Mouse (Mus musculus) lung, embryonic 15.5 days (tissue): ENCODE measurements around the gene Dpf3. TPM values are rescaled to one million over a fixed set of nuclear protein-coding genes. Genes with fewer than 3 reads are reported as not detected.

Experiments
- ATAC-seq: fragments of 200-750 bp; cut with Nextera tagmentation; 2 replicates; pipeline ENCODE4 v1.8.0; 2017; ENCODE audit warnings: moderate number of reproducible peaks, borderline replicate concordance; ENCODE audit not compliant: low FRiP score, low TSS enrichment; ENCODE audit errors: extremely low read depth
- H3K27ac ChIP-seq: fragments of 300-500 bp; sonication (generic); 2 replicates; pipeline ENCODE4 v1.5.1; 2015; ENCODE audit warnings: moderate library complexity, mild to moderate bottlenecking, inconsistent platforms
- H3K27me3 ChIP-seq: fragments of 300-500 bp; sonication (generic); 2 replicates; pipeline ENCODE4 v1.6.1; 2015; ENCODE audit warnings: inconsistent platforms
- H3K36me3 ChIP-seq: fragments of 300-500 bp; sonication (generic); 2 replicates; pipeline ENCODE4 v1.6.1; 2015; ENCODE audit warnings: inconsistent platforms
- H3K4me1 ChIP-seq: fragments of 300-500 bp; sonication (generic); 2 replicates; pipeline ENCODE4 v1.6.1; 2015; ENCODE audit warnings: inconsistent platforms
- H3K4me2 ChIP-seq: fragments of 300-500 bp; sonication (generic); 2 replicates; pipeline ENCODE4 v1.6.1; 2015; ENCODE audit warnings: inconsistent platforms, mild to moderate bottlenecking, moderate library complexity
- H3K4me3 ChIP-seq: fragments of 300-500 bp; sonication (generic); 2 replicates; pipeline ENCODE4 v1.5.1; 2015; ENCODE audit warnings: mild to moderate bottlenecking, inconsistent platforms
- H3K9ac ChIP-seq: fragments of 300-500 bp; sonication (generic); 2 replicates; pipeline ENCODE4 v1.6.1; 2015; ENCODE audit warnings: inconsistent platforms
- H3K9me3 ChIP-seq: fragments of 300-500 bp; sonication (generic); 2 replicates; pipeline ENCODE4 v1.6.1; 2016; ENCODE audit warnings: inconsistent platforms
- WGBS: fragments of 180-500 bp; shearing (Covaris S2); methylation state at CpG from one replicate; pipeline ENCODE4 v1.1.7; 2015; 5-methylcytosine and 5-hydroxymethylcytosine counted together
- polyA plus RNA-seq: library from polyadenylated mRNA; unstranded; fragments of >200 nt; fragmentation: Nextera tagmentation; extraction: Ambion mirVana; gene quantifications from 2 replicates; pipeline ENCODE4 v1.2.1, GENCODE M21; 2015

Gene Dpf3
- polyA plus RNA-seq, 1 experiment from 2014 or later = 3.7 TPM

- Histone ChIP-seq H3K36me3 (no peaks in the 10 kb centered on the region), H3K9me3 (no peaks in the 10 kb centered on the region), H3K4me2 (no peak overlapping the region), H3K4me3 (no peak overlapping the region), H3K27me3 (no peaks in the 10 kb centered on the region), H3K4me1 (no peaks in the 10 kb centered on the region), H3K27ac (no peak overlapping the region), H3K9ac (no peak overlapping the region)
- WGBS = 75% methylated on average over 13 of the region's 13 CpGs
- ATAC-seq = no peak
Measured at GRCm38 (mm10) chr12:83328899-83329298, 158.6 kb downstream of the Dpf3 start.

- no peak overlapping the region for H3K27ac ChIP-seq
- no peak overlapping the region for H3K4me2 ChIP-seq
- 49% methylated on average over 4 of the region's 4 CpGs for WGBS
- ATAC-seq = no peak
- no peaks in the 10 kb centered on the region for H3K4me1 ChIP-seq
- no peaks in the 10 kb centered on the region for H3K27me3 ChIP-seq
- H3K9me3 ChIP-seq = no peaks in the 10 kb centered on the region
- H3K36me3 ChIP-seq = no peaks in the 10 kb centered on the region
- H3K4me3 ChIP-seq = no peak overlapping the region
- no peak overlapping the region for H3K9ac ChIP-seq
Measured at GRCm38 (mm10) chr12:83328491-83328890, 159.0 kb downstream of the Dpf3 start.

DNA sequence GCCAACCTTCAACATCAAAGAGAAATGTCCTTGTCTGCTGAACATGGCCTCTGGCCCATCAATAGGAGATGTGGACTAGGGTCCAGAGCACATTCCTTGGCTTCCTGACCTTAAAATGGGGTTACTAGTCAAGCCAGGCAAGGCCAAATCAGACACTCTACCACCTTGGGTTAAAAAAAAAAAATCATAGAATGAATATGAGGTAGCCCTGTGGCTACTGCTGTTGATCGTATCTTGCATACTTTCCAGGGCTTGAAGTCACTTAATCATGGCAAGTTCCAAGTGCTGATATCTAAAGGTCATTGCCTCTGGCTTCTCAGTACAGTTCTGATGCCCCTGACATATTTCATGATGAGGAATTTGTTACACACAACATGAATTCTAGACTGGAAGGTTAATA, 160.1 kb downstream of the Dpf3 start:
- no peak for ATAC-seq
- H3K36me3 ChIP-seq = no peaks in the 10 kb centered on the region
- 74% methylated on average over 1 of the region's 1 CpGs for WGBS
- H3K4me2 ChIP-seq = no peak overlapping the region
- no peaks in the 10 kb centered on the region for H3K4me1 ChIP-seq
- H3K27me3 ChIP-seq = no peaks in the 10 kb centered on the region
- no peaks in the 10 kb centered on the region for H3K9me3 ChIP-seq
- no peak overlapping the region for H3K9ac ChIP-seq
- H3K4me3 ChIP-seq = no peak overlapping the region
- H3K27ac ChIP-seq = no peak overlapping the region

- Histone ChIP-seq H3K9me3 (no peaks in the 10 kb centered on the region), H3K4me3 (no peak overlapping the region), H3K27ac (no peak overlapping the region), H3K4me1 (no peaks in the 10 kb centered on the region), H3K36me3 (no peaks in the 10 kb centered on the region), H3K4me2 (no peak overlapping the region), H3K9ac (no peak overlapping the region), H3K27me3 (no peaks in the 10 kb centered on the region)
- 79% methylated on average over 3 of the region's 3 CpGs for WGBS
- ATAC-seq = no peak
Measured at GRCm38 (mm10) chr12:83320725-83321124, 166.8 kb downstream of the Dpf3 start.

DNA sequence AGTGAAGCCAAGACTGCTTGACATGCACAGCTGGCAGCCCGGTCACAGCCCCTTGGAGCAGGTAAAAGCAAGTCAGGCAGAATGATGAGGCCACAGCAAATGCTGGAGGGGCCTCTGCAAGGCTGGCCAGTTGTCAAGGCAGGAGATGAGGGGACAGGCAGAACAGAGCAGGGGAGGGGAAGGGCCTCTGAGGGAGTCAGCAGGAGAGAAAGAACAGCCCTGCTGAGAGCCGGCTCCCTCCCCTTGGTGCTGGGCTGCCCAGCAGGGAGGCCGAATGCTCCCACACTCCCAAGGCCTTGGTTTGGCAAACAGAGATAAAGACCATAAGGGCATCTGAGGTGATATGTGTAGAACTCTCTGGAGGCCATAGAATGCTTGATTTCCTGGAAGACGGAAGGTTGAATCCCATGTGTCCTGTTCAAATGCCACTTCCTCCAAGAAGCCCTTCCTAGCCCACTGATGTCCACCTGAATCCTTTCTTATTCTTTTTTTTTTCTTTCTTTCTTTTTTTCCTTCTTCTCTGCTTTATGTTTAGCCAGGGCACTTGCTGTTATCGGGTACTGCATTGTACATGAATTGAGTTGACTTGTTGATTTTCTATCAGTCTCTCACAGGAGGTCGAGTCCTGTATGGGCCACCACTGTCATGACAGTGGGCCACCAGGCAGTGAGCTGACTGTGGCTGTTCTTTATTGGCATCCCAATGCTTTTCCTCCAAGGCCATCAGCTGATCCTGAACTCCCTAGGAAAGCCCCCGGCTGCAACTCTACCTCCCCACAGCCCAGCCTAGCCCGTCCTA, 169.7 kb downstream of the Dpf3 start:
- no peaks in the 10 kb centered on the region for H3K27me3 ChIP-seq
- no peak overlapping the region for H3K4me3 ChIP-seq
- no peaks in the 10 kb centered on the region for H3K36me3 ChIP-seq
- no peak overlapping the region for H3K4me2 ChIP-seq
- no peak for ATAC-seq
- no peaks in the 10 kb centered on the region for H3K9me3 ChIP-seq
- no peaks in the 10 kb centered on the region for H3K4me1 ChIP-seq
- 61% methylated on average over 8 of the region's 8 CpGs for WGBS
- no peak overlapping the region for H3K9ac ChIP-seq
- no peak overlapping the region for H3K27ac ChIP-seq

DNA sequence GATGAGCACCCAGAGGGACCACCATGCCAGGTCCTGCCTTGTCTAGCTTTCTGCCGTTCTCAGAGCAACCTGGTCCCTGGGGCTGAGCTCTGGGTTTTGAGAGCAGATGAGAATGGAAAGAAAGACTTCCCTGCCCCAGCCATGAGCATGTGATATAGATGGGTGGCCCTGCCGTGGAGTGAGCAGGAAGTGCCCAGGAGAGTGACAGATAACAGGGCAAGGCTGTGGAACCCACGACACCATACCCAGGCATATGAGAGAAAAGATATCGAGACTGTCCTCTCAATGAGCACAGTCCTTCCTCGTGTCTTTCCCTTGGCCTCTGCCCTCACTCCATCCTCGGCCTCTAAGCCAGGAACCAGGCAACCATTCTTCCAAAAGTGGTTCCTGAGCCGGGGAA, 172.8 kb downstream of the Dpf3 start:
- H3K4me3 ChIP-seq = no peak overlapping the region
- H3K27ac ChIP-seq = no peak overlapping the region
- H3K4me1 ChIP-seq = no peaks in the 10 kb centered on the region
- no peaks in the 10 kb centered on the region for H3K36me3 ChIP-seq
- H3K27me3 ChIP-seq = no peaks in the 10 kb centered on the region
- H3K4me2 ChIP-seq = no peak overlapping the region
- H3K9ac ChIP-seq = no peak overlapping the region
- no peak for ATAC-seq
- no peaks in the 10 kb centered on the region for H3K9me3 ChIP-seq
- WGBS = 52% methylated on average over 7 of the region's 7 CpGs

GRCm38 (mm10) chr12:83312818-83313217, 174.7 kb downstream of the Dpf3 start:
- no peak overlapping the region for H3K27ac ChIP-seq
- H3K27me3 ChIP-seq = no peaks in the 10 kb centered on the region
- WGBS = 85% methylated on average over 9 of the region's 9 CpGs
- H3K9me3 ChIP-seq = no peaks in the 10 kb centered on the region
- no peaks in the 10 kb centered on the region for H3K36me3 ChIP-seq
- ATAC-seq = no peak
- H3K4me3 ChIP-seq = no peak overlapping the region
- H3K4me1 ChIP-seq = no peaks in the 10 kb centered on the region
- H3K9ac ChIP-seq = no peak overlapping the region
- no peak overlapping the region for H3K4me2 ChIP-seq

DNA sequence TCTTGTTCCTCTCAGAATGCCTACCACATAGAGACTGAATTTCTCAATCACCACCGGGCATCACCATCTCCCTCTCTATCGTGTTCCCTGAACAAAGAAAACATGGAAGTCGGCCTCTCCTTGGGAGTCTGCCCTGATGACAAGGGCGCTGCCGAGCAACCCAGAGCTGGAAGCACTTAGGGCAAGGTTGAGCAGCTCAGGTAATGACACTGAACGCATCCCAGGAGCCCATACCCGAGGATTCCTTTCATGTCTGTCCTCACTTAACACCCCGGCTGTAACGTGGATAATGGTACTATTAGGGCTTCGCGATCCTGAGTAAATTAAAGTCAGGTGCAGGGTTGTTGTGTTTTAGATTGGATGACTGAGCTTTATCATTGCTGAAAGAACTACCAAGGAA, 176.9 kb downstream of the Dpf3 start:
- ATAC-seq = no peak
- Histone ChIP-seq H3K4me2 (no peak overlapping the region), H3K9ac (no peak overlapping the region), H3K4me1 (no peaks in the 10 kb centered on the region), H3K36me3 (no peaks in the 10 kb centered on the region), H3K4me3 (no peak overlapping the region), H3K9me3 (no peaks in the 10 kb centered on the region), H3K27me3 (no peaks in the 10 kb centered on the region), H3K27ac (no peak overlapping the region)
- WGBS = 72% methylated on average over 11 of the region's 11 CpGs

- H3K4me1 ChIP-seq = no peaks in the 10 kb centered on the region
- H3K4me3 ChIP-seq = no peak overlapping the region
- no peak overlapping the region for H3K4me2 ChIP-seq
- H3K27ac ChIP-seq = no peak overlapping the region
- H3K27me3 ChIP-seq = no peaks in the 10 kb centered on the region
- H3K36me3 ChIP-seq = no peaks in the 10 kb centered on the region
- 82% methylated on average over 11 of the region's 11 CpGs for WGBS
- H3K9me3 ChIP-seq = no peaks in the 10 kb centered on the region
- no peak overlapping the region for H3K9ac ChIP-seq
- no peak for ATAC-seq
Measured at GRCm38 (mm10) chr12:83309031-83309804, 178.3 kb downstream of the Dpf3 start.

DNA sequence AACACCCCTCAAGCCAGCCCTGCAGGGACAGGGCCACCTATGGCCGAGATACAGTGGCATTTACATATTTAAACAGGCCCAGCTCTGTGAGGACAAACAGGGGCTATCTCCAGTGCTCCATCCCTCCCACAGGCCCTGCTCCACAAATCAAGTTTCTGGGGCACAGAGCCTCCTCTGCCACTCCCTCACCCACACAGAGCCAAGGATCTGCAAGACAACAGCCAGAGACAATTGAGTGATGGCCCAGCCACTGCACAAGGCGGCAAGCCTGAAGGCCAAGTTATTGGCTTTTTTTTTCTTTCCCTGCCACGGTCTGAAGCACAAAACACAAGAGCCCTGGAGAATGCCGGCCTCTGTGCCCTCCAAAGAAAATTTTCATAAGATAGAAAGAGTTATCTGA, 178.9 kb downstream of the Dpf3 start:
- 70% methylated on average over 4 of the region's 4 CpGs for WGBS
- no peaks in the 10 kb centered on the region for H3K9me3 ChIP-seq
- no peaks in the 10 kb centered on the region for H3K4me1 ChIP-seq
- no peak overlapping the region for H3K9ac ChIP-seq
- no peak overlapping the region for H3K27ac ChIP-seq
- no peaks in the 10 kb centered on the region for H3K36me3 ChIP-seq
- ATAC-seq = no peak
- H3K27me3 ChIP-seq = no peaks in the 10 kb centered on the region
- no peak overlapping the region for H3K4me2 ChIP-seq
- no peak overlapping the region for H3K4me3 ChIP-seq

- no peaks in the 10 kb centered on the region for H3K36me3 ChIP-seq
- H3K4me3 ChIP-seq = no peak overlapping the region
- no peaks in the 10 kb centered on the region for H3K27me3 ChIP-seq
- no peaks in the 10 kb centered on the region for H3K4me1 ChIP-seq
- H3K9ac ChIP-seq = no peak overlapping the region
- H3K4me2 ChIP-seq = no peak overlapping the region
- no peaks in the 10 kb centered on the region for H3K9me3 ChIP-seq
- H3K27ac ChIP-seq = no peak overlapping the region
- peak; percentile 24; the same call in 1 of the 2 replicates for ATAC-seq
- 64% methylated on average over 6 of the region's 6 CpGs for WGBS
Measured at GRCm38 (mm10) chr12:83303221-83303620, 184.3 kb downstream of the Dpf3 start.

DNA sequence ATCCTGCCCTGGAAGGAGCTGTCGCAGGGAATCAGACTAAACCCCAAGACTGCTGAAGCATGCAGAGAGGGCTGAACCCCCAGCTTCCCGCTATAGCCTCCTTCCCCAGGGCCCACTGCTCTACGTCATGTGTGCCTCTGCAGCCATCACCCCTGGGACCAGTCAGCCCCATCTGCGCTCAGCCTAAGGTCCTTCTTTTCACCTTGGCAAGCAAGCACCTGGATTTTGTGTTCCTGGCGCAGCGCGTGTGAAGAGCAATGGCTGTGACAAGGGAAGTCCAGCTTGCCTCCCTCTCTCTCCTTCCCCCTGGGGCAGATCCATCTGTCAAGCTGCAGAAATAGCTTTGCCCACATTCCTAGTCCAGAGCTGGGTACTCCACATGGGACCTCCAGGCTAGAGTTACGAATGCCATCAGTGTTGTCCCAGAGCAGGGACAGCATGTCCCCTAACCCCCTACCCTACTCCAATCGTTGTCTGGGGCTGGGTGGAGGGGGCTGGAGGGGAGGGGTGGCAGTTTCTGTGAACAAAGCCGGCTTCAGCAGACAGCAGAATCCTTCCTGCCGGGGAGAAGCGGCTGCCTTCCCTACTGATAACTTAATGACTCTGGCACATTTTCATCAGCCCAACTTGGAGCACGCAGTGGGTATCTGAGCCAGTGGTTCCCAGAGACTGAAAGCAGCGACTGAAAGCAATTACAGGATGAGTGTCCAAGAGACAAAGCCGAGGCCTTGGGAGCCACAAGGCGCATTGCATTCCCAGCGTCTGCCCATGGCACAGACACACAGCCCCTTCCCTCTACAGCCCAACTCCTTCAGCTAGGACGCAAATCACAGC, 185.0 kb downstream of the Dpf3 start:
- Histone ChIP-seq H3K27me3 (no peaks in the 10 kb centered on the region), H3K36me3 (no peaks in the 10 kb centered on the region), H3K4me1 (no peaks in the 10 kb centered on the region), H3K9me3 (no peaks in the 10 kb centered on the region), H3K4me2 (no peak overlapping the region), H3K27ac (no peak overlapping the region), H3K9ac (no peak overlapping the region), H3K4me3 (no peak overlapping the region)
- no peak for ATAC-seq
- 40% methylated on average over 18 of the region's 18 CpGs for WGBS
